Mouse (Mus musculus): ENCODE data around the gene Klc4. TPM values are rescaled to one million over a fixed set of nuclear protein-coding genes. Genes with fewer than 3 reads are reported as not detected.

Gene Klc4
- total RNA-seq, 2 experiments from 2014 or later, result 25.9 to 26.8 TPM

DNA sequence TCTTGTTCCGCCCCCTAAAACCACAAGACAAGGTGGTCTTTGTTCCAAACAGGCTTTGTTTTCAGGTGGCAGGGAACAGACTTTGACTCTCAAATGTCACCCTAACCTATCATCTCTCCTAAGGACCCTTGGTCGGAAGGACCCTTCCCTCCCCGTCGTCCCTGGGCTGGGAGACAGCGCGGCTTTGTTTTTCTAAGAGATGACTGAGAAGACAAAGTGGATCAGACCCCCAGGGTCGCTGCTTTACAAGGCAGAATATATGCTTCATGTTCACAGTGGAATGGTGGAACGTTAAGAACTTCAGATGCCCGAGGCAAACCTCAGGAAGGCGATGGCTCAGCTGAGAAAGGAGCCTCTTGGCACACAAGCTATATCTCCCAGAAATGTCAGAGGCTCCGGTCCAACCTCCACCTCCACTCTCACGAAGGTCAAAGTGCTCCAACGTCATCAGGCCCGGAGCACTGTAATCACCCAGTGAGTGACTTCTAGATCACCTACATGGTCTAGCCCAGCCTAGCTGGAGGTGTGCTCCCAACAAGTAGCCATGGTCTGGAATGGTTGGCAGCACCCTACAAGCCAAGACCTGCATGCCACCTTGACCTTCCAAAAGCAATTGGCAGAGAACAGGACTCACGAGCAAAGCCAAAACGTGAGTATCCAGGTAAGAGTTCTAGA, 26.0 kb downstream of the Klc4 start:
- DNase-seq, result no peak

DNA sequence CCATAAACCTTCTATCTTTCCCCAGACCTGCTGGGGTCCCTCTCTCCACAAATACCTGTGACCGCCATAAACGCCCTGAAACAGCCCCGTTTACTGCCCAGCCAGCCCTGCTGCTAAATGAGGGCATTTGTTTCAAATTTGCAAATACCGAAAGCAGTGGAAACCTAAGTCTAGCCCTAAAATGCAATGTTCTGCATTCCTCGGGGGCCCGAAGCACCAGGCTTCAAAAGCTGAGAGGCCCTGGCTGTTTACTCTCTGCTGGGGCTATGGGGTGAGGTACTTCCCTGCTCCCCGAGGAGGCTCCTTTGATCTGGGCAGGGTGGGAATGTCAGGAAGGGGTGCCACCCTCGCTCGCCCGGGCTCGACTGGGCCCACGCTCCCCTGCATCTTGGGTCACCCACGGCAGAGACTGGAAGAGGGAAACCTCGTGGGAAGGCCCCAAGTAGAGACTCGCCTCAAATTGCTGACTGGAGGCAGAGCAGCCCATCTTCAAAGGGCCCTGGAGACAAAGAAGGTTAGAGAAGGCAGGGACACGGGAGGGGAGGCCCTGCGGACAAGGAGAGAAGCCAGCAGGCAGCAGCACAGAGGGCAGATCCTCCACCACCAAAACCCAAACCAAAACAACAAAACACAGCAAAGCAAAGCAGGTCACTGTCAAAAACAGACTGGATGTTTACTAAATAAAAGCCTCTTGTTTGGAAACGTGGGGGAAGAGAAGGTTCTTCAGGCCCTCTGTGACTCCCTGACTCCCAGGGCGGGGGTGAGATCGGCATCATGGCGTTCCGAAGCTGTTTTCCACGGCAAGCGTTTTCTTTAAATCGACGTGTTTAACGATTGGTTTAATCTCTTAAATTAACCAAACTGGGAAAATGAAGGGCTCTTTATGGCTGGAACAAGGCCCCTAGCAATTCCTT, 26.8 kb downstream of the Klc4 start:
- DNase-seq, result no peak

DNA sequence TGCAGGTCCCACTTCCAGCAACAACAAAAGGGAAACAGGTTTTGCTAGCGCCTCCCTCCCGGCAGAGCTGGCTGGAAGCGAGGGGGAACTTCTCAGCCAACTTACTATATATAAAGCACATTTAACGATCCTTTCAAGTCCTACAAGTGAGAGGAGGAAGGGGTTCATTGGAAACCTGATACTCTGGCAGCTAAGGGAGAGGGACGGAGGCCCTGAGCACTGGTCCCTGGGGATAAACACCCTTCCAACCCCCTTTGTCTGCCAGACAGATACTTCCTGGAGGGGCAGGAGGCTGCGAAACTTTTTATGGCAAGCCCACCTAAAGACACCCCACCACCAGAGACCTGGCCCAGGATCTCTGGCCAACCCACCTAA, 27.4 kb downstream of the Klc4 start:
- no peak for DNase-seq

DNA sequence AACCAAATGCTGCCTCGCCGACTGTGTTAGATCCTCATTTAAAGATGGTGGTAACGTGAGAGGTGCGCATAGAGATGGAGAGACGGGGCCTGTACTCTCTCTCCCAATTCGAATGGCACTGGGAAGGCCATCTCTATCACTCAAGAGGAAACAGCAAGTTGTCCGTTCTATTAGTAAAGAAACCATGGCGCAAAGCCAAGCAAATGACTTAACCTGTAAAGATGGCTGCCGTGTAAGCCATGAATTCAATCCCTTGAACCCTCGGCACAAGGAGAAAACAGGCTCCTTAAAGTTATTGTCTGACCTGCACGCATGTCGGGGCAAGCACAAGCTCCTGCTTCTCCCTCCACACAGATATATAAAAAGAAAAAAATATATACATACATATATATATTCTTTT, 28.0 kb downstream of the Klc4 start:
- DNase-seq, result no peak

DNA sequence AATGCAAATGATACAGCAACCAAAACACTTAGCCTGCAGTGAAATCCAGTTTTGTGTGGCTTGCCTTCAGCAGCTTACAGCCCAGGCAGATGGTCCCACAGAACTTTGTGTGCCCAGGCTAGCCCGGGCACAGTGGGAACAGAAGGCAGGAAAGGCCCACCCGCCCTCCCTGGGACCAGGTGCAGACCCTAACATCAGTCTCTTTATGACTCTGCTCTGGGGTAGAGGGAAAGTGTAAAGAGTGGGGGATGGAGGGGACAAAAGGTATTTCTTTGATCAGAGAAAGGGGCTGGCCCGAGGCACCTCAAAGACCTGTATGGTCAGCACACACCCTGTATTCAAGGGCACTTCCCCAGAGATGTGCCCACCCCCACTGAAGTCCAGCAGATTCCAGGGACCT, 32.6 kb downstream of the Klc4 start:
- no peak for DNase-seq

DNA sequence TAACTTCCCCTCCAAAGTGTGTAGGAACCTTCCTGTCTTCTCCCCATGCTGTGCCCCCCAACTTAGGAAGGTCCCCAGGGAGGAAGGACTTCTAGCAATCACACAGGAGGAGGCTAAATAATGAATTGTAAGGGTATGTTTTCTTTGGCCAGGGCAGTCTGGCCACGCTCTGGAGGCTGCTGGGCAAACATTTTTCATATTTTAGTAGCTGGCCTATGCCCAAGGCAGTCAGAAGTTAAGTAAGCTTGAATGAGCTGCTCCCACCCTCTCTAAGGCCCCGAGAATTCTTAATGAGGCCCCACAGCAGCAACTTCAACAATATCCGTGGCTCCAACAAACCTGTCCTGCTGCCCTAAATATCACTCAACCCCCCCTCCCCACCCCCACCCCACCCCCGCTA, 33.0 kb downstream of the Klc4 start:
- peak in 1 of 2 experiments; percentile 32 for DNase-seq

DNA sequence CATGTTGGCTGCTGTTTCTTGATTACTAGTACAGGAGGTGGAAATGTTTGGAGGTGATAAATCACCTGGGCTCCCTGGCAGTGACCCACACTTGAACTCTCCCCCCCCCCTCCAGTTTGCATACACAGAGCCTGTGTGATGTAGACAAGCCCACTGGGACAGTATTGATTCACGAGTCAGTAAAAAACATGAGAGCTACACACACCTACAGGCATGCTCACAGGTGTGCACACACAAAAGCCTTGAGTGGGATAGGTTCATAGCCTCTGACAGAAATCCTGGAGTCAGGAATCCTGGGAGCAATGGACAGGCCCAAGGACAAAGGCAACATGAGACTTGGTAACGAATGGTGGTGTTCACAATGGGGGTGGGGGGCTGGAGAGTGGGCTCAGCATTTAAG, 33.6 kb downstream of the Klc4 start:
- no peak for DNase-seq

DNA sequence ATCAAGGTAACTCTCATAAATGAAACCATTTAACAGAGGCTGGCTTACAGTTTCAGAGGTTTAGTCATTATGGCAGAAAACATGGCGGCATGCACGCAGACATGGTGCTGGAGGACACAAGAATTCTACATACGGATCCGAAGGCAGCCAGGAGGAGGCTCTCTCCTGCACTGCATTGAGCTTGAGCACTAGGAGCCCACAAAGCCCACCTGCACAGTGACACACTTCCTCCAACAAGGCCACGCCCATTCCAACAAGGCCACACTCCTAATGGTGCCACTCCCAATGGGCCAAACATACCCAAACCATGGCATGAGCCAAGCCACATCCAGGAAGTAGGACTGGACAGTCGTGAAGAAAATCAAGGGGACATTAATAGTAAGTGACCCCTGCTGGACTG, 34.5 kb downstream of the Klc4 start:
- DNase-seq, result no peak

DNA sequence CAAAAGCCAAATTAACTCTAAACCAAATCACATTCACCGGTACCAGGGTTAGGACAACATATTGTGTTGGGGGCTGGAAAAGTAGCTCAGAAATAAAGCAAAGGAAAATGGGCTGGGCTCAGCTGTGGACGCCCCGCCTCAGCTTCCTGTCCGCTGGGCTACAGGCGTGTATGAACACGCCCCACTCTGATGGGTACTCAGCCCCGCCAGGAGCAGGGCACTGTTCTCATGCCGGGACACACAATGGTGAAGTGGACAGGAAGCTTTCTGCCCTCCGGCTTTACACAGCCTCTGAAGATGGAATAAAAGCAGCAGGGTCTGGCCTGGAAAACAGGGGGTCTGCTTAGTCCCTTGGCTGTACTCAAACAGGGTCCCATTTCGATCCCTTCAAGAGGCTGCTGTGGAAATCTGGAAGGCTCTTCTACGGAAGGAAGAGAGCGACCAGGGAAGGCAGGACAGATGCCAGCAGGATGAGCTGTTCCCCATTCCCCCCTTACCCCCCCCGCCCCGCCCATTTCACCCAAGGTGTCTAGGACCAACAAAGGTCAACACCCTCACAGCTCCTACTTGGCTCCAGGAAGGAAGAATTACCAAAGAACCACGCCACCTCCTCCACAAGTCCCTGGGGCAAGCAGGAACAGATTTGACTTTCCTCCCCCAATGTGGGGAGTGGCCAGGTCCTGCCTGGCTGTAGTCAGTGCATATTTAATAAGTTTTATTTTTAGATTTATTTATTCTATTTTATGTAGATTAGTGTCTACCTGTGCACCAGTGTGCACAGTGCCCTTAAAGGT, 35.9 kb downstream of the Klc4 start:
- DNase-seq, result peak; percentile 47 to 52

DNA sequence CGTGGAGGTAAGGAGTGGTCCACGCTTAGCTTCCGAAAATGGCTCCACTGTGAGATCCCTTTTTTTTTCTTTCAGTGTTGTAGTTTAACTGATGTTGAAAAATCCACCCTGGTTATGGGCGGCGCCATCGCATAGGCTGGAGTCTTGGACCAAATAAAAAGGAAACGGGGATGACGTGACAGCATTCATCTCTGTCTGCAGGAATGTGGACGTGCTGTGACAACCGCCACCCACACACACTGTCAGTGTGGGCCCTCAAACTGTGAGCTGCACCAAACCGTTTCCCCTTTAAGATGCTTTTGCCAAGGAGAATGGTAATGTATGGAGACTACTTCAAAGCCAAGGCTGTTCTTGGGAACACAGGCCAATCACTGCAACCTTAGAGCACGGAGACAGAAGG, 39.8 kb downstream of the Klc4 start:
- no peak for DNase-seq

DNA sequence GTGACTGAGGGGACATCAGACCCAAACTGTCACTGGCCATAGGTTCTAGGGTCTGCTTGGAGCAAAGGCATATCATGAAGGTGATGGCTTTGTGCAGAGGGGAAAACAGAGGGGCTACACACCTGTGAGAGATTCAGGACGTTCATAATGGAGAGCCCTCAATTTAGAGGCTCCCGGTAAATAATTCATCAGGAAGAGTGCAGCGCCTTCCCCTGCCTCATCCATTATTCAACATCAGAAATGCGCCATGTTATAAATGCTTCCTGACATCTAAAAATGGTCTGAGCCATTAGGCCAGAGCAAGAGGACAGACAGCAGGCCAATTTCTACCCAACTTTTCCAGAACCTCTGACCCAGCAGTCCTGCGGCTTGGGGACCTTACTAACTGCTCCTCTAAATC, 40.7 kb downstream of the Klc4 start:
- DNase-seq, result no peak

DNA sequence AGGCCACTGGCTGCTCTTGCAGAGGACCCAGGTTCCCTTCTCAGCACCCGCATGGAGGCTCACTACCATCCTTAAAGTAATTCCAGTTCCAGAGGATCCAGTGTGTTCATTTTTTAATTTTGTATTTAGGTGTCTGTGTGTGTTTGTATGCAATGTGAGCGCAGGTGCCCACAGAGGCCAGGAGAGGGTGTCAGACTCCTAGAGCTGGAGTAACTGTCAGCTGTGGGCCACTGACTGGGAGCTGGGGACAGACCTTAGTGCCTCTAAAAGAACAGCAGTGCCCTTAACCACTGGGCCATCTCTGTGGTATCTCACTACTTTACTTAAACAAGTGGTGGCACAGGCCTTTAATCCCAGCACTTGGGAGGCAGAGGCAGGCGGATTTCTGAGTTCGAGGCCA, 42.6 kb downstream of the Klc4 start:
- DNase-seq, result no peak

DNA sequence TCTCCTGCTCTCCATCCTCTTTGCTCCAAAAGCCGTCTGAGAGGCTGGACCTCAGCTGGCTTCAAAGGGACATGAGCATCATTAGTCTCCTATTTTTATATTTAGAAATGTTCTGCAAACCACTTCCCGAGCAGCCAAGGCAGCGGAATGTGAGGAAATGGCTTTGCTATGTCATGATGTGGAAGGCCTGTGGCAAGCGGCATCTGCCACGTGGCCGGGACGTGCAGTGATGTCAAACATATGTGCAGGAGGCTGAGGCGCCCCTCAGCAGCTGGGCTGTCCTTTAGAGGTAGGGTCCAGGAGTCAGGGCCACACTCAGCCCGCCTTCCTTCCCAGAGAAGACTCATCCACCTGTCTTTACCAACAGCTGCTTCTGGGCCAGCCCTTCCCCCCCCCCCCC, 43.6 kb downstream of the Klc4 start:
- DNase-seq, result no peak

DNA sequence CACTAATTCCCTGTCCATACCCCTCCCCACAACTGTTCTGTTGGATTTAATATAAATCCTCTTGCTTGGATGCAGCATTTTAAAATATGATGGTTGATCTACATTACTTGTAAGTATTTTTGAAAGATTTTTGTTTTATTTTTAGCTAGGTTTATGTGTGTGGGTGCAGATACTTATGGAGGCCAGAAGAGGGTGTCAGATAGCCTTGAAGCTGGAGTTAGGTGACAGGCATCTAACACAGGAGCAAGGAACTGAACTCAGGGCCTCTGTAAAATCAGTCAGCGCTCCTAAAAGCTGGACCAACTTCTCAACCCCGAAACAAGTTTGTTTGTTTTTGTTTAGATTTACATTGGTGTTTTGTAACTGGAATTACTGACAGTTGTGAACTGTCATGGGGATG, 45.3 kb downstream of the Klc4 start:
- DNase-seq, result no peak

DNA sequence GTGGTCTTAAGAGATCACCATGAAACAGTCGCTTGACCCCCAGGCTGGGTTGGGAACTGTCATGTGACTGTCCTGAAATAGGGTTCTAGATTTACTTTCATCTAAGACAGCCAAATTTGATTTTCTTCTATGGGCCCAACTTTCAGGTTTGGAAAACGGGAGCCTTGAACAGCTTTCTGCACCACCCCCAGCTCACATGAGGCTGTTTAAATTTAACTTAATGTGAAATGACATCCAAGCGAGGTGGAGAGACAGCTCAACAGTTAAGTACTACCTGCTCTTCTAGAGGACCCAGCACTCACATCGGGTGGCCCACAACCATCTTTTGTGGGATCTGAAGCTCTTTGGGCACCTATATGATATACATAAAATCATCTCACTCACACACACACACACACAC, 46.9 kb downstream of the Klc4 start:
- no peak for DNase-seq

DNA sequence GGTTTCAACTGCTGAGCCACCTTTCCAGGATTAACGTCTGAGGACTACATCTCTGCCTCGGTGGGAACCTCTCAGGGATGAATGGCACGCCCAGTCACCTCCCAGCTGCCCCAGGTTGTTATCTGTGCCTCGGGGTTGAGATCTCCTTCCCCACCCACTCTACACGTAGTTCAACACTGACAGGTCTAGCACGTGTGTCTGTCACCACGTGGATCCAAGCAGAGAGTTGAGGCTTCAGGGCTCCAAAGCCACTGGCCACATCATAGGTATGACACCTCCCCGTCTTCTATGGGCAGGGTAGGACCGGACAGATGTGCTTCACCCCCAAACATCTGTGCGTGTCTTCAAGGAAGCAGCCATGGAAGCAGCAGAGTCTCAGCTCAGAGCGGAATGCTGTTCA, 47.9 kb downstream of the Klc4 start:
- no peak for DNase-seq

DNA sequence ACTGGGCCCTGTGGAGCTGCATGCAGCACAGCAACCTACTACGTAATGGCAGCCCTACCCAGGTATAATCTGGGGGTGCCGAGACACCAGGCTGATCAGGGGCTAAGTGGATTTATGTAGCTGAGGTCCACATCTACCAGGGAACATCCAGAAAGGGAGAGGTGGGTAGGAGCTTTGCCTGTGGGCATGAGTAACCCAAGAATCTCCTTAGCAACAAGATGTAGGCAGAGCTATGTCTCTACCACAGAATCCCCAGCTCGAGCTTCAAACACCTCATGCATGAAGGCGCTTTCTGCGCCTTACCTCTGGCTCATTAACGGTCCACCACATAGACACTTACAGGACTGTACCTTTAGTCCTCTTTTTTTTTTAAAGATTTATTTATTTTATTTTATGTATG, 50.5 kb downstream of the Klc4 start:
- no peak for DNase-seq

DNA sequence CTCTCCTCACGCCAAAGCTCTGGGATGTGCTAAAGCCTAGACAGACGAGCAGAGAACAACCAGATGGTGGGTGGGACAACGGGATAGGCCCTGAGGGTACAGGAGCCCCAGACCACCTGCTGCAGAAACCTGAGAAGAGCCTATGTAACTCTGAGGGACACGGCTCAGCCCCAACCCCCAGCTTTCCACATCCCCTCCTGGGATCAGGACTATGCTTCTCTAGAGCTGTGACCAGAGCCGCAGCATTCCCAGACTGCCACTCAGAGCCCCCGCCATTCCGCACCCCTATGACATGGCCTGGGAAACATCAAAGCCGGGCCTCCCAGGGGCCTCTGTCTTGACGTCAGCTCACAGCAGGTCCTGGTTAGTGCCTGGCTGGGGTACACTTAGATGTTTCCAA, 51.2 kb downstream of the Klc4 start:
- DNase-seq, result no peak

DNA sequence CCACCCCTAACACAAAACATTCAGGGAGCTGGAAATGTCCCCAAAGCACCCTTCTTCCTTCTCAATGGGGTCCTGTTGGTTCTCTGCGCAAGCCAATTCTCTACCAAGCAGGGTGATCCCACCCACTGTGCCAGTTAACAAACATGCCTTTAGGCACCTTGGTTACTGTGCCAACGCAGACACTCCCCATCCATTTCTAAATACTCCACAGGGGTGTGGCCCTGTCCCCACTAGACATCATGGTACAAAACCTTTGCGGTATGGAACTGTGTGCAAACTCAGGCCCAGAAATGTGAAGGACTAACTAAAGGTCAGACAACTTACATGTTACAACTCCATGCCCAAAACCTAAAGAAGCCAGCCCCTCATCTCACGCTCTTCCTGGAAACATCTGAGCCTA, 52.7 kb downstream of the Klc4 start:
- no peak for DNase-seq

DNA sequence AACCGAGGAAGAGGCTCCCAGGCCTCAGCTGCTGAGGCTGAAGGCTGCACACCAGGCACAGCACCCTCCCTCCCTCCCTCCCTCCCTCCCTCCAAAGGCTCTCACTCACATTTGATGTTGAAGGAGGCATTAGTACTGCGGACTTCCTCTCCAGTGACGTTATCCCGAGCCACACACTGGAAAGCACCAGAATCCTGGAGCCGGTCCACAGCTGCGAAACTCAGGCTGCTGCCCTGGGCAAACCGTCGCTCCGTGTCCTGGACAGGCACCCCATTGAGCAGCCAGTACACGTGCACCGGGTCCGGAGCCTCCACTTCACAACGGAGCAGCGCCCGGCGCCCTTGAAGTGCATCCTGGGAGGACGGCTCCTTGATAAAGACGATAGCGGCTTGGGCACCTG, 54.4 kb downstream of the Klc4 start:
- peak in 1 of 2 experiments; percentile 17 for DNase-seq

DNA sequence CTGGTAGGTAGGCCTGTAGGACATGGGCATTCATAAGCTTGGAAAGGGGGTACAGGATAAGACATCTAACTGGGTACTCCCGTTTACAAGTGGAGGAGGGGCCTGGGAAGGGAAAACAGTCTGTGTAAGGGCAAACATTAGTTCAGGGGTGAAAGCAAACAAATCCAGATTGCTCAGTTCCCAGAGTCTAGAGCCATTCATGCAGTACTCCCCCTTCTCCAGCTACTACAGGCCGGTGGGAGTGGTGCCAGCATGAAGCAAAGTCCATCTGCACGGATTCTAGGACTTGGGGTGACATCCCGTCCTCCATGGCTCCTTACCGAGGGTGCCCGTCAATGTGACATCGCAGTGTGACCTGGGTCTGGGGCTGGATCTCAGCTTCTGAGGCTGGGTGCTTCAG, 55.4 kb downstream of the Klc4 start:
- DNase-seq, result no peak

DNA sequence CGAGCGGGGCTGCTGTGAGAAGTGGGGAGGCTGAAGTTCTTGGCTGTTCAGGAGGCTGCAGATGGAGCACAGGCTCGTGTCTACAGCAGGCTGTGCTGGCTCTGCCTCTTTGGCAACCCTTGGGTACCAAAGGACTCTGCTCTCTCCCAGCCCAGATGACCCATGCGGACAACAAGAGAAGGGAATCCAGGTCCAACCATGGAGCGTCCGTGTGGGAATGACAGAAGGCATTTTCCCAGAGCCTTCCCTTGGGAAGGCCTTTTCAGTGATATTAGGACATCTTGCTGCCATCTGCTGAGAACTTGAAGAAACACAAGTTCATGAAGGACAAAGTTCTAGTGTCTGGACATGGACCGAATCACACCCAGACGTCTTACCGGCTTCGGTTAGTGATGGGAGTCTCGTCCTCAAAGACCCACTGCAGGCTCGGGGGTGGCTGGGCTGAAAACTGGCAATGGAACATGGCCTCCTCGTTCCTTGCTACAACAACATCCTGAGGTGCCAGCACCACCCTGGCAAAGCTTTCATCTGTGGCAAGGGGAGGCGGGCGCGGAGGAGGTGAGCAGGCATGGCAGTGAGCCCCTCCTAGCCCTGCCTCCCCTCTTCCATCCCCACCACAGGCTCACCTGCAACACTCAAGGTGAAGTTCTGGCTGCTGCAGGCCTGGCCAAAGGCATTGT, 56.0 kb downstream of the Klc4 start:
- no peak for DNase-seq

DNA sequence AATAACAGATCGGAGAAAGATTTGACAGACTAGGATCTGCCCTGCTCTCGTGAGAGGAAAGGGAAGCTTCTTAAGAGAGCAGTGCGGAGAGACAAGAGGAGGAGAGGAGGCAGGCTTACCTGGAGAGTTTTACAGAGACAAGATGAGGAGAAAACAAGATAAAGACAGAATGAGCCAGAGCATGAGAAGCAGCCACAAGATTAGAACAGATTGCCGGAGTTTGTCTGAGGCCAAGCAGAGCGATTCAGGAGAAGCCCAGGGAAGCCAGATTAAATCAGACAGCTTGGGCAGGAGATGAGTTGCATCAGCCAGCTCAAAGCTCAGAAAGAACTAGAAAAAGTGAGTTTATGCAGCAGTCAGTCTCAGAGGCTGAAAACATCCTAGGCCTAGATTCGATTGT, 56.9 kb downstream of the Klc4 start:
- DNase-seq, result no peak
